Mouse (Mus musculus): ENCODE data around the gene Zcwpw1. TPM values are rescaled to one million over a fixed set of nuclear protein-coding genes. Genes with fewer than 3 reads are reported as not detected.

Gene Zcwpw1
- polyA plus RNA-seq, 1 experiment from 2014 or later: 13.9 TPM

DNA sequence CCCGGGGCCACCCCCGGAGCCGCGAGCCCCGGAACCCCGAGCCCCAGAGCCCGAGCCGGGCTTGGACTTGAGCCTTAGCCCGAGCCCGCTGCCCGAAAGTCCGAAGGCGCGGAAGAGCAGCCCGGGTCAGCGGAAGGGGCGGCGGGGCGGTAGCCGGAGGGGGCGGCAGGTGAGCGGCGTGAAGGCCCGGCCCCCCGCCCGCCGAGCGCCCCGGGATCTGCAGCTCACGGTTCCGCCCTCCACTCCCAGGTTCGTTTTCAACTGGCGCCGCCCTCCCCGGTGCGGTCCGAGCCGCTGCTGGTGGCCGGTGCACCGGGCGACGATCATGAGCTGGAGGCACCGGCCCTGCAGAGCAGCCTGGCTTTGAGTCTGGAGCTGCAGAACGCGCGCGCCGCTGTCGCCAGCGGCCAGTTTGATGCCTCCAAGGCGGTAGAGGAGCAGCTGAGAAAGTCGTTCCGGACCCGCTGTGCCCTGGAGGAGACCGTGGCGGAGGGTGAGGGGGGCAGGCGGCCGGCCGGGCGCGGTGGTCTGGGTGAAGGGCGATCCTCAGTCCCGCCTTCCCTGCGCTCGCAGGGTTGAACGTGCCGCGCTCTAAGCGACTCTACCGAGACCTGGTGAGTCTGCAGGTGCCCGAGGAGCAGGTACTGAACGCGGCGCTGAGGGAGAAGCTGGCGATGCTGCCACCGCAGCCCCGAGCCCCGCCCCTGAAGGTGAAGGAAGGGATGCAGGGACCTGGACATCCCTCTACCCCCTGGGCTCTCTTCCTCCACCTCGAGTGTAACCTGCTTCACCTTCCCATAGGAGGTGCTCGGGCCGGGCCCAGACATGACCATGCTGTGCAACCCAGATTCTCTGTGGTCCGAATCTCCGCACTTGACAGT lies 8.3 kb upstream of the Zcwpw1 start:
- peaks cover 50% of the 10 kb centered on the region for H3K4me1 ChIP-seq (replicated peaks)

DNA sequence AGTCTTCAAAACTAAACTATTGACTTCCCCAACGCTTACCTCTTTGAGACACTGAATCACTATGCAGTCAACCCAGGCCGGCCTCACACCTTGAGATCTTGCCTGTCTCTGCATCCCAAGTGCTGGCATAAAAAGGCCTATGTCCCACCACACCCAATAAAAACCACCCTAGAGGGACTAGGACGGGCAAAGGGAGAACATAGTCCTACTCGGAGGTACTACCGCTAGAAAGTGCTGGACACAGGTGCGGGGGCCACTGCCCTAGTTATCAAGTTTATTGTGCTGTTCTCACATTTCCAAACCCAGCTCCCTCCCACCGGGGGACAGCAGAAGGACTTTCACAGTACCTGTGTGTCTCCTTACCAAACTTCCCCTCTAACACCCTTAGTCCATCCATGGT lies 5.9 kb upstream of the Zcwpw1 start:
- Histone ChIP-seq H3K27ac (no peak overlapping the region), H3K27me3 (ENCODE audit: insufficient read depth, poor library complexity, severe bottlenecking) (no peaks in the 10 kb centered on the region), H3K9me3 (no peaks in the 10 kb centered on the region), H3K4me3 (peak overlapping the region; percentile 95; the same call in 1 of the 2 replicates), H3K36me3 (peaks cover 56% of the 10 kb centered on the region), H3K4me1 (replicated peaks) (peaks cover 63% of the 10 kb centered on the region)
- WGBS: 94% methylated on average over 7 of the region's 7 CpGs
- no peak for DNase-seq (ENCODE audit: low spot score)

More for the DNA sequence above, 8.3 kb upstream of the Zcwpw1 start:
- H3K4me3 ChIP-seq: peak overlapping the region; percentile 78
- WGBS: under 1% methylated on average over 83 of the region's 83 CpGs
- H3K36me3 ChIP-seq: peaks cover 47% of the 10 kb centered on the region
- DNase-seq (ENCODE audit: low spot score): peak; percentile 52
- H3K27ac ChIP-seq: peak overlapping the region; percentile 95
- no peaks in the 10 kb centered on the region for H3K27me3 ChIP-seq (ENCODE audit: insufficient read depth, poor library complexity, severe bottlenecking)
- H3K9me3 ChIP-seq: no peaks in the 10 kb centered on the region

DNA sequence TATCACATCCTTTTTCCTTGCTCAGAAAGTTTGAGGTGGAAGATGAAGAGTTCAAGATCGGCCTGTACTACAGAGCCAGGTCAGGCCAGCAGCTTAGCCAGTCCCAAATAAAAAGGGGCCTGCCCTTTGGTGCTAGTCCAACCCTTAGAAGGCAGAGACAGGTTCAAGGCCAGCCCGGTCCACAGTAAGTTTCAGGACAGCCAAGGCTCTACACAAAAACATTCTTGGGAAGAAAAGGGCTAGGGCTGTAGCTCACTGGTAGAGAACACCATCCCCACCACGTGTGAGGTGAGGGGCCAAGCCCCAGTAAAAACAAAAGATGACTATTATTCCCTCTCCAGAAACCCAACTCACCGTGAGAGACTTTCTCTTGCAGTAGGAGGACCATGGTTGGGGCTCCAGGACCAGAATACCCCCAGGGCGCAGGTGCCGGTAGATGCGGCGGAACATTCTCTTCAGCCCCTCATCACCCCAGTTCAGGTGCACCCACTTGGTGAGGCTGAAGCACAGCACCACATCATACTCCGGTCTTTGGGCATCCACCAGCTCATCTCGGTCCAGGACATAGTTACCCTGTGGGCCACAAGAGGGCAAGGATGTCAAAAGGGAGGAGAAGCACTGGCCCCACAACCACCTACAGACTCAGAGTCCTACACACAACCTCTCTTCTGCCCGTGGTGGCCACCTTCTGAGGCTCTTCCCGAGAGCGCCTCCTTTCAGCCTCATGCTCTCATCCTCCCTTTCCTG lies 4.6 kb upstream of the Zcwpw1 start:
- 88% methylated on average over 13 of the region's 13 CpGs for WGBS
- Histone ChIP-seq H3K9me3 (no peaks in the 10 kb centered on the region), H3K4me3 (peak overlapping the region; percentile 95), H3K4me1 (replicated peaks) (peaks cover 66% of the 10 kb centered on the region), H3K27me3 (ENCODE audit: insufficient read depth, poor library complexity, severe bottlenecking) (peaks cover 2% of the 10 kb centered on the region; the same call in 1 of the 2 replicates), H3K27ac (no peak overlapping the region), H3K36me3 (peaks cover 56% of the 10 kb centered on the region)
- DNase-seq (ENCODE audit: low spot score): no peak

DNA sequence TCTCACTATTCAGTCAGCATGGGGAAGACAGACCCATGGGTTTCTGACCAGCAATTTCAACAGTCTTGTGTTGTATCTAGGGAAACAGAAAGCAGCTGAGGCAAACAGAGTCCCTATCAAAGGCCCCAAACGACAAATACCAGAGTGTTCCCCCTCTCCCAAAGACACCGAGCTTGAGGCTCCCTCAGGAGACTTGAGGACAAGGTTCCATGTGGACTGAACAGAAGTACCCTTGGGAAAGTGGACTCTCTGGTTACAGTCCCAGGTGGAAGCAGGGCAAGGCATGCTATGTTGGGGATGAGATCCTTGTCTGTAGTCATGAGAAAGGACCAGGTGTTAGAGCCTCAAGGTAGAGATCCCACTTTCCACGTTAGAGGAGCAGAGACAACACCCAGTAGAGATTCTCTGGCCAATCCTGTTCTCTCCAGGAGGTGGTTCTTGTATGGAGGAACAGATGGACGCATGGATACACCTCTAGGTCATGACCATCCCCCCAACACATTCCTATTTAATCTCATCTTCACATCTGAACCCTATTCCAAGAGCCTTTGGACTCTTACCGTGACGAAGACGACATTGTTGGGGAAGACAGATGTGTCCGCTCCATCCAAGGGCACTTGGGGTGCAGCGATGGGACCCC lies 3.6 kb upstream of the Zcwpw1 start:
- 76% methylated on average over 9 of the region's 9 CpGs for WGBS
- Histone ChIP-seq H3K27me3 (ENCODE audit: insufficient read depth, poor library complexity, severe bottlenecking) (peaks cover 12% of the 10 kb centered on the region), H3K4me3 (peak overlapping the region; percentile 95), H3K27ac (peak overlapping the region; percentile 17; the same call in 1 of the 2 replicates), H3K36me3 (peaks cover 56% of the 10 kb centered on the region), H3K4me1 (replicated peaks) (peaks cover 65% of the 10 kb centered on the region), H3K9me3 (0 out of 2 replicates have a peak, but pooled peaks cover 2% of the 10 kb centered on the region)
- no peak for DNase-seq (ENCODE audit: low spot score)

DNA sequence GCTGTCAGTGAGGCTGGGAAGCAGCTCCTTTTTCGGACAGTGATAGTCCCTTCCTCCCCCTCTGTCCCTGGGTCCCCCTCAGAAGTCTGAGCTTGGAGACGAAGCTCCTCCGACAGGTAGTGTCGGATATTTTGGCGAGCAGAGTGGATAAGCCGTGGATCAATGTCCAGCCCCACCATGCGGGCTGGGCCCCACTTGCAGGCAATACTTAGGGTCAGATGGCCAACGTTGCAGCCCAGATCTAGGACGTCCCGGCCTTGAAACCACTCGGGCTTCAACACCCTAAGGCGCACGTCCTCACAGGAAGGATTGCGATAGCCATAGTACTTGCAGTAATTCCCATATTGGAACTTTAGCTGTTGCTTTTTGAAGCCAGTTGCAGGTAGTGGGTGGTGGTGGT lies 3.1 kb upstream of the Zcwpw1 start:
- no peak for DNase-seq (ENCODE audit: low spot score)
- whole genome bisulfite sequencing: 85% methylated on average over 14 of the region's 14 CpGs
- Histone ChIP-seq H3K4me1 (replicated peaks) (peaks cover 62% of the 10 kb centered on the region), H3K9me3 (0 out of 2 replicates have a peak, but pooled peaks cover 2% of the 10 kb centered on the region), H3K27ac (peak overlapping the region; percentile 99), H3K4me3 (peak overlapping the region; percentile 95), H3K36me3 (peaks cover 56% of the 10 kb centered on the region), H3K27me3 (ENCODE audit: insufficient read depth, poor library complexity, severe bottlenecking) (peaks cover 18% of the 10 kb centered on the region)

DNA sequence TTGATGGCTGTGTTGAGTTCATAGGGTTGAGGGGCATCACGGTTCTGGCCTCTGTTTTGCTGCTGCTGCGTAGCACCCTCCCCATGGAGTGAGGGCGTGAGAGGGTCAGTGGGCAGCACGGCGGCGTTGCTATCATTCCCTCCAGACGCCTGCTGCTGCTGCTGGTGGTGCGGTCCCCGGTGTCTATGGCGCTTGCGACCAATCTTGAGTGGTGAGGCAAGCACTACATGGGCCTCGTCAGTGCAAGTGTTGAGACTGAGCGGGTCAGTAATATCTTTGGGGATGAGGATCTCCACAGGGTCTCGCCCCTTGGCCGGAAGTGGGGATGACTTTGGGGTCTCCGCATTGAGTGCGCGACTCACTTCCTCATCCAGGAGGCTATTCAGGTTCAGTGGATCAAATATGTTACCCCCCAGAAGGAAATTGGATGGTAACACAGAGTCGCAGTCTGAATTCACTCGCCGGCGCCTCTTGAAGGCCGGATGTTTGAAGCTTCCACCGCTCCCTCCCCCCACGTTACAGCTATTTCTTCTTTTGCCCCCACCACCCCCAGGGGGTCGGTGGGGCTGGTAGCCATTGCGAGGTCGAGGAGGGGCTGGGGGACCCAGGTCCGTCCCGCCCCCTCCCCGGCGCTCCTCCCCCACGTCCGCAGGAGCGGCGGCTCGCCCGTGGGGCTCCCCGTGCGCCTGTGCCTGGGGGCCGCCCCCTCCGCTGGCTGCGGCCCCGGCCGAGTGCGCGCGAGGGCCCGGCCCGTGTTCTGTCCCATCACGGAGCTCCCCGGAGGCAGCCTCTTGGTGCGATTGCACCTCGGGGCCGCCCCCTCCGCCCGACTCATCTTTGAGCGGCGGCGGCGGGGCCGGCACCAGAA lies 2.2 kb upstream of the Zcwpw1 start:
- Histone ChIP-seq H3K27me3 (ENCODE audit: insufficient read depth, poor library complexity, severe bottlenecking) (peaks cover 18% of the 10 kb centered on the region), H3K27ac (peak overlapping the region; percentile 99), H3K4me1 (replicated peaks) (peaks cover 53% of the 10 kb centered on the region), H3K36me3 (peaks cover 48% of the 10 kb centered on the region), H3K4me3 (peak overlapping the region; percentile 95), H3K9me3 (0 out of 2 replicates have a peak, but pooled peaks cover 2% of the 10 kb centered on the region)
- DNase-seq (ENCODE audit: low spot score): peak; percentile 40
- 3% methylated on average over 61 of the region's 62 CpGs for WGBS

DNA sequence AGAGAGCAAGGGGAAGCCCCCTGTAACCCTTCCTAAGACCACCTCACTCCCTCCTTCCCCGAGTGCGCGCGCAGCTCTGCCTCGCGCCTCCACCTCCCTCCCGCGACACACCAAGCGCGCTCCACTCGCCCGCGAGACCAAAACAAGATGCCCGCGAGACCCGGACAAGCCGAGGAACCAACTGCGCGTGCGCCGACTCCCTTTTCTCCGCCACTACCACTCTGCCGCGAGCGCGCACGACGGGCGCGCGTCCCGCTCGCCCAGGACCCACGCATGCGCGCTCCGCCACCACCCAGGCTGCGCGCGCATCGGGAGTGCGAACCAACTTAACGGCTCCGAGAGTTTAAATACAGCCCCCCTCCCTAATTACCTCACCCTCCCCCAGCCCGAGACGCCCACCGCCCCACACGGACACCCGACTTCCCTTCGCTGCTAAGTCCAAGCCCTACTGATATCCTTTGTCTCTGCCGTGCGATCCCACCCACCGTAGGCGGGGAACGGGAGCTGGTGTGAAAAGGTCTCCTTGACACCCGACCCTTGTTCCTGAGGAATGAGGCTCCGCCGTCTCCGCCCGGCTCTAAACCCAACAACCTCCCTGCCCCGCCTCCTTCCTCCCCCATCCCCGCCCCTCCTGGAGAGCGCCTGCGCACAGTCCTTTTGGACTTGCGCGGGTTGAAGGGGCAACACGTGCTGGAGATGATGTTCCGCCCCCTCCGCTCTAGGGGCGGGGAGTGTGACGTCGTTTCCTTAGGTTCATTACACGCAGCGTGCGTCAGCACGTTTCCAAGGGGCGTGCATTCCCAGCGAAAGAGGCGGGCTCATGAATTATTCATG lies 1.3 kb upstream of the Zcwpw1 start:
- peak overlapping the region; percentile 99 for H3K27ac ChIP-seq
- peaks cover 49% of the 10 kb centered on the region for H3K4me1 ChIP-seq (replicated peaks)
- peak overlapping the region; percentile 95 for H3K4me3 ChIP-seq
- 0 out of 2 replicates have a peak, but pooled peaks cover 2% of the 10 kb centered on the region for H3K9me3 ChIP-seq
- DNase-seq (ENCODE audit: low spot score): peak; percentile 100
- WGBS: under 1% methylated on average over 79 of the region's 79 CpGs
- H3K27me3 ChIP-seq (ENCODE audit: insufficient read depth, poor library complexity, severe bottlenecking): peaks cover 18% of the 10 kb centered on the region
- peaks cover 39% of the 10 kb centered on the region for H3K36me3 ChIP-seq

DNA sequence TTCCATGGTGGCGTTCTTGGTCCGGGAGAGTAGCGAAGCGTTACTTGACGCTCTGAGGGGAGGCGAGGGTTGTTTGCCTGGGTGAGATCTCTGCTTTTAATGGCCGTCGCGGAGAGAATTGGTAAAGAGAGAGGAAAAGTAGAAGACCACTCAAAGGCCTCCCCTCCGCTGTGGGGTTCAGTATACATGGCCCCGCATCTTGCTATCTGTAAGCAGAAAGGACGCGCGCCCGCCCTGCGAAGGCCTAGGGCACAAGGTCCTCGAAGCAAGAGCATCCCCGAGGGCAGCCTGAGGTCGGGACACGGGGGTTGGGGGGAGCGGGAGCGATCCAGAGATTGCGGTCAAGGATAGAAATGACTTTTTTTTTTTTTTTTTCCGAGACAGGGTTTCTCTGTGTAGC lies 573 bp downstream of the Zcwpw1 start:
- WGBS: 69% methylated on average over 24 of the region's 24 CpGs
- peaks cover 31% of the 10 kb centered on the region for H3K4me1 ChIP-seq (replicated peaks)
- H3K27me3 ChIP-seq (ENCODE audit: insufficient read depth, poor library complexity, severe bottlenecking): peaks cover 18% of the 10 kb centered on the region
- DNase-seq (ENCODE audit: low spot score): no peak
- peak overlapping the region; percentile 95 for H3K4me3 ChIP-seq
- H3K27ac ChIP-seq: 0 out of 2 replicates have a peak overlapping the region, but pooled peaks have one; percentile 99
- 0 out of 2 replicates have a peak, but pooled peaks cover 2% of the 10 kb centered on the region for H3K9me3 ChIP-seq
- peaks cover 20% of the 10 kb centered on the region for H3K36me3 ChIP-seq

DNA sequence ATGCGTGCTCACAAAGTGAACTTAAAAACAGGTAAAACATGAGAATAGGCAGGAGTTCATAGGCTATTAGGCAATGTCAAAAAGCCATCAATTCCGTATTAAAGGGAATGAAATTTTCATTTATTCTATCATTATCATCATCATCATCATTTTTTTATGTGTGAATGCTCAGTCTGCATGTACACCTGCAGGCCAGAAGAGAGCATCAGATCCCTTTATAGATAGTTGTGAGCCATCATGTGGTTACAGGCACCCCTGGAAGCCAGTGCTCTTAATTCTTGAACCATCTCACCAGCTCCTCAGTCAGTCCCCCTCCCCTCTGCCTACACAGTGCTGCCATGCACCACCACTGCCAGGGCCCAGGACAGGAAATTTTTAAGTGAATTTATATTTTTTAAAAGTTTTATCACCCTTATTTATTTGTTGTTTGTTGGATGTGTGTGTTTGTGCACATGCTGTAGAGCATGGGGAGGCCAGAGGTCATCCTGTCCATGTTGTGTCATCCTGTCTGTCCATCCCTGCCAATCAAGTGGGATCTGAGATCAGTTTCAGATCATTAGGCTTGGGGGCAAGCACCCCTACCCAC lies 1.4 kb downstream of the Zcwpw1 start:
- H3K27me3 ChIP-seq (ENCODE audit: insufficient read depth, poor library complexity, severe bottlenecking): peaks cover 18% of the 10 kb centered on the region
- H3K9me3 ChIP-seq: 0 out of 2 replicates have a peak, but pooled peaks cover 2% of the 10 kb centered on the region
- H3K27ac ChIP-seq: no peak overlapping the region
- DNase-seq (ENCODE audit: low spot score): no peak
- peaks cover 22% of the 10 kb centered on the region for H3K4me1 ChIP-seq (replicated peaks)
- H3K4me3 ChIP-seq: no peak overlapping the region
- 93% methylated on average over 2 of the region's 2 CpGs for WGBS
- peaks cover 12% of the 10 kb centered on the region for H3K36me3 ChIP-seq

DNA sequence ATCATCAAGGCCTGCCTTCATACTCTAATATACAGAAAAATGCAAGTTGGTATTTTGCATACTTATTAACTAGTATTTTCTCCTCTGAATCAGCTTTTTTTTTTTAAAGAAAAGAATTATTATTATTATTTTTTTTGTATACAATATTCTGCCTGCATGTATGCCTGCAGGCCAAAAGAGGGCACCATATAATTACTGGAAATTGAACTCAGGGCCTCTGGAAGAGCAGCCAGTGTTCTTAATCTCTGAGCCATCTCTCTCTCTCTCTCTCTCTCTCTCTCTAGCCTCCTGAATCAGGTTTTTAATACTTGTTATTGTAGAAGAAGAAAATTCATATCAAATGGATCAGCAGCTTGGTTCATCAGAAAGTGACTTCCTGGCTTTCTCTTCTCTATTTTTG lies 4.0 kb downstream of the Zcwpw1 start:
- 0 out of 2 replicates have a peak, but pooled peaks cover 2% of the 10 kb centered on the region for H3K9me3 ChIP-seq
- no peak for DNase-seq (ENCODE audit: low spot score)
- peaks cover 6% of the 10 kb centered on the region for H3K4me1 ChIP-seq (replicated peaks)
- H3K4me3 ChIP-seq: no peak overlapping the region
- H3K27me3 ChIP-seq (ENCODE audit: insufficient read depth, poor library complexity, severe bottlenecking): peaks cover 18% of the 10 kb centered on the region
- H3K36me3 ChIP-seq: no peaks in the 10 kb centered on the region
- H3K27ac ChIP-seq: no peak overlapping the region

DNA sequence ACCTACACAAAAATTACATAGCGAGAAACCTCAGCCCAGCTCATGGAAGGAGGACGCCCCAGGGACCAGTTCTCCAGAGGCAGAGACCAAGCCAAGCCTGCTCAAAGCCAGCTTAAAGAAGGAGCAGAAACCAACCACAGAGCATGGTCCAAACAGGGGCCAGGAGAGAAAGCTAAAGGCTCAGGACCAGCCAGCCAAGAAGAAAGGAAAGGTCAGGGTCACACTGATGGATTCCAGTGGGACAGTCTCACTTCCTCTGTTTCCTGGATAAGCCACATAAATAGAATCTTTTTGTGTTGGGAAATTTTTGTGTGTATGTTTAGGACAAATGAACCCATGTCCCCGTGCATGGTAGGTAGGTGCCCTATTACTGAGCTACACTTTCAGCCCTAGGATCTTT lies 9.0 kb downstream of the Zcwpw1 start:
- no peaks in the 10 kb centered on the region for H3K4me1 ChIP-seq (replicated peaks)
- H3K9me3 ChIP-seq: no peaks in the 10 kb centered on the region
- H3K27me3 ChIP-seq (ENCODE audit: insufficient read depth, poor library complexity, severe bottlenecking): no peaks in the 10 kb centered on the region
- no peak for DNase-seq (ENCODE audit: low spot score)
- H3K27ac ChIP-seq: no peak overlapping the region
- H3K4me3 ChIP-seq: no peak overlapping the region
- no peaks in the 10 kb centered on the region for H3K36me3 ChIP-seq
- WGBS: 81% methylated on average over 3 of the region's 3 CpGs
